Mouse (Mus musculus): ENCODE measurements around the gene Ggt5. TPM values are rescaled to one million over a fixed set of nuclear protein-coding genes. Genes with fewer than 3 reads are reported as not detected.

The Ggt5 gene
- polyA plus RNA-seq, 1 experiment from 2014 or later = 9.7 TPM

DNA sequence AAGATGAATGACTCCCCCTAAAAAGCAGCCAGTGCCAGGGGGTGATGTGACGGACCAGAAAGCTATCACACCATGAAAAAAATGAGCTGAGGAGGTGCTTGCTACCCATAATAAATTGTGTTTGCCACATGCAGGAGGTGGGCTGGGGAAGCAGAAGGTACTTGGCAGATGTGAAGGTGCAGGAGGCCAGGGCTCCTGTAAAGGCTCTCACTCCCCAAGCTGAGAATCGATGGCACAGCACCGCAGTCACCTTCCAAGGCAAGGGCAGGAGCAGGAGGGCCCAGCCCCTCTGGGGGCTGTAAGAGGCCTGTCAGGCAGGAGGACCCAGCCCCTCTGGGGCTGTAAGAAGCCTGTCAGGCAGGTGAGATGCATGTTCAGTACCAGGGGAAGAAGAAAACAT, 72.7 kb downstream of the Ggt5 start:
- Histone ChIP-seq H3K9me3 (replicated peaks; ENCODE audit: control insufficient read depth, low read length) (no peaks in the 10 kb centered on the region), H3K9ac (ENCODE audit: low read length) (no peak overlapping the region), H3K36me3 (ENCODE audit: control insufficient read depth, insufficient read depth) (peaks cover 9% of the 10 kb centered on the region), H3K4me2 (ENCODE audit: low read depth, low read length) (no peak overlapping the region), H3K27ac (ENCODE audit: low read length) (no peak overlapping the region), H3K4me1 (ENCODE audit: control insufficient read depth, insufficient read depth, low read length) (peaks cover 7% of the 10 kb centered on the region), H3K4me3 (ENCODE audit: low read length) (no peak overlapping the region), H3K27me3 (ENCODE audit: control insufficient read depth, insufficient read depth, low read length) (no peaks in the 10 kb centered on the region)
- no peak for ATAC-seq (replicated peaks; ENCODE audit: extremely low read depth, insufficient read depth, low FRiP score)
- 88% methylated on average over 3 of the region's 3 CpGs for WGBS

DNA sequence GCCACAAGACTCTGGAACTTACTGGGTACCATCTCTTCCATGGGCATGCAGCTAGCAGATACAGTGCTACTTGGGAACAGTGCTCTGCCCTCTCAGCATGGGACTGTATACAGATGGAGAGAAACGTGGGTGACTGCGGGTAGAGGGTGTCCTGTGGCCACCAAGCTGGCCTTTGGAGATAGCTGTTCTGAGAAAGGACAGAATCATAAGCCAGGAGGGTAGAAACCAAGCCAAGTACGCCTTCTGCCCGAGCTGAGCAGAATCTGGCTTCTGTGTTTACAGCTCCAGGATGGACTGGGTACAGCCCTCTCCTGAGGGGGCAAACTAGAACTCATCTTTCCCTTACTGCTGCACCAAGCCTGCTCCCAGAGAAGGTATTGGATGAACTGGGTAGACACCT, 73.4 kb downstream of the Ggt5 start:
- Histone ChIP-seq H3K4me2 (ENCODE audit: low read depth, low read length) (no peak overlapping the region), H3K27ac (ENCODE audit: low read length) (no peak overlapping the region), H3K9me3 (replicated peaks; ENCODE audit: control insufficient read depth, low read length) (no peaks in the 10 kb centered on the region), H3K36me3 (ENCODE audit: control insufficient read depth, insufficient read depth) (peaks cover 6% of the 10 kb centered on the region; the same call in 1 of the 2 replicates), H3K27me3 (ENCODE audit: control insufficient read depth, insufficient read depth, low read length) (no peaks in the 10 kb centered on the region), H3K4me3 (ENCODE audit: low read length) (no peak overlapping the region), H3K9ac (ENCODE audit: low read length) (no peak overlapping the region), H3K4me1 (ENCODE audit: control insufficient read depth, insufficient read depth, low read length) (peaks cover 9% of the 10 kb centered on the region)
- WGBS = 88% methylated on average over 4 of the region's 4 CpGs
- ATAC-seq (replicated peaks; ENCODE audit: extremely low read depth, insufficient read depth, low FRiP score) = no peak

DNA sequence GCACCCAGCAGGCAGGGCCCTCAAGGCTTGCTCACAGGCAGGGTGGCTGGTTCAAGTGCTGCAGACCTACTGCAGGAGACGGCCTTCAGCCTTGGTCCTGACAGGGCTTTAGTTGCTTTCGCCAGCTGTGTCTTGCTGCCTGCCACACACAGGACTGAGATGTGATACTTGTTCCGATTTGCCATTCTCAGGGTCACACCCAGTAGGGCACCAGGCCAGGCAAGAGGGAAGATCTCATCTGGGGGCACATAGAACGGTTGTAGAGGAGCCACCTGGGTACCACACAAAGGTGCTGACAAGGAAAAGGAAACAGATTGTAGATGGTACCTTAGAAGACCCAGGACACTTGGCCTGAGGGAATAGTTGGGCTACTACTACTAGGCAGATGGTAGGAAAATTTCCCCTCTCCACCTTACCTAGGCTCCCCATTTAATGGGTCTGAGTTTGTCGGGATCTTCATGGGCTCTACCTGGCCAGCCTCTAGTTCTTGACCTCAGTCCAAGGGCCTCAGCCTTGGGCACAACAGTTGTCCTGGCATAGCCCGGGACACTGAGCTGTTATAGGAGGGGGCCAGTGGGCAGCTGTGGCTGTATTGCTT, 75.6 kb downstream of the Ggt5 start:
- Histone ChIP-seq H3K36me3 (ENCODE audit: control insufficient read depth, insufficient read depth) (no peaks in the 10 kb centered on the region), H3K4me1 (ENCODE audit: control insufficient read depth, insufficient read depth, low read length) (peaks cover 12% of the 10 kb centered on the region), H3K9ac (ENCODE audit: low read length) (no peak overlapping the region), H3K9me3 (replicated peaks; ENCODE audit: control insufficient read depth, low read length) (no peaks in the 10 kb centered on the region), H3K4me2 (ENCODE audit: low read depth, low read length) (no peak overlapping the region), H3K4me3 (ENCODE audit: low read length) (no peak overlapping the region), H3K27ac (ENCODE audit: low read length) (no peak overlapping the region), H3K27me3 (ENCODE audit: control insufficient read depth, insufficient read depth, low read length) (no peaks in the 10 kb centered on the region)
- no peak for ATAC-seq (replicated peaks; ENCODE audit: extremely low read depth, insufficient read depth, low FRiP score)
- WGBS = 89% methylated on average over 6 of the region's 6 CpGs

DNA sequence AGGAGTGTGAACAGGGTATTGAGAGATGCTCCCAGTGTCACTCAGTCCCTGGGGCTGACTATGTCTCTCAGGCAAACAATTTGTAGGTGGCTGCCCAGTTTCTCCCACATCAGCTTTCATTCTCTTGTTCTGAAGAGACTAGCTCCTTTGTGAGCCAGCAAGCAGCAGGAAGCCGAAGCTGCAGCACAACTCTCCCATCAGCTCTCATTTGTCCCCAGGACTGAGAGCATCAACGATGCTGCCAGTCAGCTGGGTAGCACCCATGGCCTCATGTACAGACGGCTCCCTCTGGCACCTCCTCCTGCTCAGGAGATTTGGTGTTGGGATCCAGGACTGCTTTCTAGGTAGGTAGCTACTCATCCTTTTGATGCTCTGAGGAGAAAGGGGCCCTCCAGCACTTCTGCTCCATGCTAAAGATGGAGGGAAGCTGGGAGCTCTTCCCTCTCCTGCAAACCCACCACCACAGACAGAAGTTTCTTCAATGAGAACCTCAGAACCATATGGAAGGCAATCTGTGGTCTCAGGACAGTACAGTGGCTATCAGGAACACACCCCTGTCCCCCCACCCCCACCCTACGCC, 77.4 kb downstream of the Ggt5 start:
- 37% methylated on average over 4 of the region's 4 CpGs for WGBS
- no peaks in the 10 kb centered on the region for H3K27me3 ChIP-seq (ENCODE audit: control insufficient read depth, insufficient read depth, low read length)
- no peak for ATAC-seq (replicated peaks; ENCODE audit: extremely low read depth, insufficient read depth, low FRiP score)
- H3K27ac ChIP-seq (ENCODE audit: low read length) = peak overlapping the region; percentile 83
- no peaks in the 10 kb centered on the region; the same call in 1 of the 2 replicates for H3K36me3 ChIP-seq (ENCODE audit: control insufficient read depth, insufficient read depth)
- peak overlapping the region; percentile 76 for H3K4me3 ChIP-seq (ENCODE audit: low read length)
- no peaks in the 10 kb centered on the region for H3K9me3 ChIP-seq (replicated peaks; ENCODE audit: control insufficient read depth, low read length)
- H3K9ac ChIP-seq (ENCODE audit: low read length) = peak overlapping the region; percentile 88
- peaks cover 12% of the 10 kb centered on the region for H3K4me1 ChIP-seq (ENCODE audit: control insufficient read depth, insufficient read depth, low read length)
- H3K4me2 ChIP-seq (ENCODE audit: low read depth, low read length) = peak overlapping the region; percentile 94

Other genes starting within 250 kb of the Ggt5 start
- 0.87 and 0.91 TPM in 2 replicates for gene Upb1, start 188.2 kb upstream of the Ggt5 start, polyA plus RNA-seq (2015; fragmentation: Nextera tagmentation; extraction: Ambion mirVana)
- gene Snrpd3, start 71.8 kb upstream of the Ggt5 start, polyA plus RNA-seq (2015; fragmentation: Nextera tagmentation; extraction: Ambion mirVana) = 90.4 and 90.5 TPM in 2 replicates
- 26.9 and 28.5 TPM in 2 replicates for gene Gucd1, start 71.4 kb upstream of the Ggt5 start, polyA plus RNA-seq (2015; fragmentation: Nextera tagmentation; extraction: Ambion mirVana)
- gene Lrrc75b, start 29.0 kb upstream of the Ggt5 start, polyA plus RNA-seq (2015; fragmentation: Nextera tagmentation; extraction: Ambion mirVana) = 1.5 and 2.7 TPM in 2 replicates
- 0.89 and 2.4 TPM in 2 replicates for gene Ggt1, start 27.7 kb upstream of the Ggt5 start, polyA plus RNA-seq (2015; fragmentation: Nextera tagmentation; extraction: Ambion mirVana)
- 12.4 and 13.3 TPM in 2 replicates for gene Susd2, start 54.7 kb downstream of the Ggt5 start, polyA plus RNA-seq (2015; fragmentation: Nextera tagmentation; extraction: Ambion mirVana)
- 23.7 and 27.5 TPM in 2 replicates for gene Cabin1, start 175.0 kb downstream of the Ggt5 start, polyA plus RNA-seq (2015; fragmentation: Nextera tagmentation; extraction: Ambion mirVana)
- 40.8 and 42.8 TPM in 2 replicates for gene Ddt, start 184.1 kb downstream of the Ggt5 start, polyA plus RNA-seq (2015; fragmentation: Nextera tagmentation; extraction: Ambion mirVana)
- not detected in 2 replicates for gene Gm20441, start 191.6 kb downstream of the Ggt5 start, polyA plus RNA-seq (2015; fragmentation: Nextera tagmentation; extraction: Ambion mirVana)
- 5.6 and 6.2 TPM in 2 replicates for gene Gstt3, start 192.1 kb downstream of the Ggt5 start, polyA plus RNA-seq (2015; fragmentation: Nextera tagmentation; extraction: Ambion mirVana)
- gene Gstt1, start 209.2 kb downstream of the Ggt5 start, polyA plus RNA-seq (2015; fragmentation: Nextera tagmentation; extraction: Ambion mirVana) = 9.0 and 10.2 TPM in 2 replicates
- not detected in 2 replicates for gene Gstt4, start 233.2 kb downstream of the Ggt5 start, polyA plus RNA-seq (2015; fragmentation: Nextera tagmentation; extraction: Ambion mirVana)
- 15.5 and 16.2 TPM in 2 replicates for gene Gstt2, start 248.1 kb downstream of the Ggt5 start, polyA plus RNA-seq (2015; fragmentation: Nextera tagmentation; extraction: Ambion mirVana)

Measured in heart, embryonic 16.5 days (tissue).